Mouse (Mus musculus) hindlimb bud, embryonic 11.5 days (tissue): ENCODE measurements around the gene Sigirr.

Source experiments
- DNase-seq: peaks from one replicate; pipeline ENCODE4 v3.0.0-alpha.2; 2012; ENCODE audit warnings: low read depth, low spot score; ENCODE audit errors: extremely low spot score

The Sigirr gene

DNA sequence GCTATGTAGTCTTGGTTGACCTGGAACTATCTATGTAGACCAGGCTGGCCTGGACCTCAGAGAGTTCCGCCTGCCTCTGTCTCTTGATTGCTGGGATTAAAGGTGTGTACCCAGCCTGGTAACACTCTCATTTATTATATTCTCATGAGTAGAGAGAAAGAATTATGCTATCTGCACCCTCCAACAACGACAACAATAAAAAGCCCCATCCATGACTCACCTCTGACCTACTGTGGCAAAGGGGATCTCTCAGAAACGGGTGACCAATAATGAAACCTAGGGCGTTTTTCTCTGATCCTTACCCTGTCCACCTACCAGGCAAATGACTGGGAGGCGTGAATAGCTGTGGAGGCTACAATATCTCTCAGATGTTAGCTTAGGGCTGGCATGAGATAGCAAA is 3.2 kb downstream of the Sigirr start:
- DNase-seq, result no peak

GRCm38 (mm10) chr7:141096649-141097056 is 3.7 kb downstream of the Sigirr start:
- no peak for DNase-seq

DNA sequence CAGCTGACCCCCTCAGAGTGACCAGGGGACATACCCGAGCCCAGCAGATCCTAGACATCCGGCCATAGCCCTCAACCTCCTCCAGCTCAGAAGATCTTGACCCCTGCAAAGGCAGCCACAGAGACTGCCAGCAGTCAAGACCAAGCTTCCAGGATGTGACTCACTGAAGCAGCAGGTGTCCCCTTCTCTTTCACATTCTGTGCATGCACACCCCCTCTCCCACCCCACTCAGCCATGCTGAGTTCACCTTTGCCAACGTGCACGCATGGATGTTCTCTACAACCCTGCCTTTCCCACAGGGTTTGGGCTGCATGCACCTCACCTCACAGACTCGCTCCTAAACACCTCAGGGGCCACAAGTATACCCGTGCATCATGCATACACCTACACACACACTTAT is 4.4 kb downstream of the Sigirr start:
- no peak for DNase-seq

DNA sequence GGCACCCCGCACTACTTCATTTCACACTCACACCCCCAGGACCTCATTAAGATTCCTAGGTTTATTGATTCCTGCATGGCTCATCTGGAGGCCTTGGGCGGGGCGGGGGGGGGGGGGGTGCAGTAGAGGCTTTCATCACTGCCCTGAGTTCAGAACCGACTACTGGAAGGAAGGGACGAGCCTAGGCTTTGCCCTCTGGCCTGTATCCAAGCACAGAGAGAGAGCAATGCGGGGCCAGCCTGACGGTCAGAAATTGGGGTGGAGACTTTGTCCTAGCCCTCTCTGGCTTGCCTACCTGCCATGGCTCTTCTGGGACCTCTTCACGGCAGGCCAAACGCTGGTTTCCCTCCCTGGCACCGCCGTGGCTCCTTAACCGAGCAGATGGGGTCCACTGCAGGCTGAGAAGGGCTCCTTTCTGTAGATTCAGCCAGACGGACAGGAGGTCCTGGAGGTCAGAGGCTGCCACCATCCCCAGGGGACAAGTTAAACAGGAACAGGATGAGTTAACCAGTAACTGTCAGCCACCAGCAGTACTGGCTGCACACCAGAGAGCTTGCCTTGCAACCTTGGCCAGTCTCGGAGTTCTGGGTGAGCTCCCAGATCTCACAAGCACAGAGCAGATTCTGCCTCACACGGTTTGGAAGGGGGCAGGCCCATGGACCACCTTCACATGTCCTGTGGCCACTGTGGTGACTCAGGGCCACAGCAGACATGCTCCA is 5.7 kb downstream of the Sigirr start:
- DNase-seq, result no peak

GRCm38 (mm10) chr7:141093950-141094349 is 6.4 kb downstream of the Sigirr start:
- no peak for DNase-seq

GRCm38 (mm10) chr7:141092051-141092735 is 8.2 kb downstream of the Sigirr start:
- peak; percentile 28 for DNase-seq

DNA sequence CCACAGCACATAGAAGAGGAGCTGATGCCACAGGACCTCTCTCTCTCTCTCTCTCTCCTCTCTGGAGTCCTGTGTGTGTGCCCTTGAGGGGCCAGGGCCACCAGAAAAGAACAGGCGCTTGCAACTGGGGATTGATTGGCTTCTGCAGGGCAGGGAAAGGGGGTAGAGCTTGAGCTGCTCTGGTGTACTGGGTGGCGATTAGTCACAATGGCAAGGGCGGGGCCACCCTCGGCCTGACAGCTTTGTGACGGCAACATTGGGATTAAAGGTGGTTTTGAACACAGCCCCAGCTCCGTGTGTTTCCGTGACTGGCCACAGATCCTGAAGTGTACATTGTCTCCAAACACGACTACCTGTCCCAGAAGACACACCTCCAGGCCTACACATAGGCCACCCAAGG is 10.1 kb downstream of the Sigirr start:
- no peak for DNase-seq

GRCm38 (mm10) chr7:141088473-141088872 is 11.9 kb downstream of the Sigirr start:
- DNase-seq, result no peak

GRCm38 (mm10) chr7:141087894-141088293 is 12.5 kb downstream of the Sigirr start:
- no peak for DNase-seq

GRCm38 (mm10) chr7:141079481-141080449 is 20.6 kb downstream of the Sigirr start:
- no peak for DNase-seq

DNA sequence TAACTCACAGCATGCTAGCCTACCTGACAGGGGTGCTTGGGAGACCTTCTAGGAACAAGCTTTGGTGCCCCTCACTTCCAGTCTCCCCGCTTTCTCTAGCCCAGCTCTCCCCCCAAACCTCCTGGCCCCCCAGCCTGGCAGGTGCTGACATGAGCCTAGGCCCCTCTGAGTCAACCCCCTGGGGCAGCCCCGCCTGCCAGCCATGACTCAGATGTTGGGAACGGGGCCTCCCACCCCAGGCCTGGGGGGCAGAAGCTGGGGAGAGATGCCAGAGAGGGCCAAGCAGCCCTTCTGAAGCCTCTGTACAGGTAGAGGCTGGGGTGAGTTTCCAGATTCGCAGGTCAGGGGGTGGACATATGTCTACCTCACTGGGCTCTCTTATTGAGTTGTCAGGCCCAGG is 21.5 kb downstream of the Sigirr start:
- DNase-seq, result no peak

DNA sequence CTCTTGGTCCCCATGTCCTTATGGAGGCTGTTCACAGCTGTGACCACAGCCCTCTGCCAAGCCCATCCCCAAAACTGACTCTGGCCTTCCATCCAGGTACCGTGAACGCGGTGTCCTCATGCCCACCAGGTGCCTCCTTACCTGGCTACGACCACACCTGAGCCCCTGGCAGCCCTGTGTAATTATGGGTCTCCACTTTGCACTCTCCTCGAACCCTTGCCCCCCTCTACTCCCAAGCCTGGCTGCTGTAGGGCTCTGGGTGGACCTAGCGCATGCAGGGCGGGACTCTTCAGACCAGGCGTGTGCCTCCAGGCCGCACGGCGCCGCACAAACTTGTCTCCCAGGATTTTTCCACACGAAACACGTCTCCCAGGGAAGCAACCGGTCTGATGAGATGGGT is 22.5 kb downstream of the Sigirr start, which contains the start of gene Pkp3:
Gene Pkp3, plus strand, starts transcription at position 378 of the 400 bp plus-strand sequence.
- no peak for DNase-seq

DNA sequence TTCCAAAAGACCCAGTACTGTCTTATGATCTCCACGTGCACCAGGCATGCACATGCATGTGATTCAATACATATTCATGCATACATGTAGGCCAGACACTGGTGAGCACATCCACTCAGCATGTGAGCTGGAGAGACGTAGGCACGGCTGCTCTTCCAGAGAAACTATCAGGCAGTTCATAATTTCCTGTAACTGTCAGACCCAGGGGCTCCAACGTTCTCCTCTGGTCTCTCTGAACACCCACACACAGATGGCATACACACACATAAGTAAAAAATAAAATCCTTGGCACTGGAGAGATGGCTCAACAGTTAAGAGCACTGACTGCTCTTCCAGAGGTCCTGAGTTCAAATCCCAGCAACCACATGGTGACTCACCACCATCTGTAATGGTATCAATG is 26.6 kb downstream of the Sigirr start:
- no peak for DNase-seq

DNA sequence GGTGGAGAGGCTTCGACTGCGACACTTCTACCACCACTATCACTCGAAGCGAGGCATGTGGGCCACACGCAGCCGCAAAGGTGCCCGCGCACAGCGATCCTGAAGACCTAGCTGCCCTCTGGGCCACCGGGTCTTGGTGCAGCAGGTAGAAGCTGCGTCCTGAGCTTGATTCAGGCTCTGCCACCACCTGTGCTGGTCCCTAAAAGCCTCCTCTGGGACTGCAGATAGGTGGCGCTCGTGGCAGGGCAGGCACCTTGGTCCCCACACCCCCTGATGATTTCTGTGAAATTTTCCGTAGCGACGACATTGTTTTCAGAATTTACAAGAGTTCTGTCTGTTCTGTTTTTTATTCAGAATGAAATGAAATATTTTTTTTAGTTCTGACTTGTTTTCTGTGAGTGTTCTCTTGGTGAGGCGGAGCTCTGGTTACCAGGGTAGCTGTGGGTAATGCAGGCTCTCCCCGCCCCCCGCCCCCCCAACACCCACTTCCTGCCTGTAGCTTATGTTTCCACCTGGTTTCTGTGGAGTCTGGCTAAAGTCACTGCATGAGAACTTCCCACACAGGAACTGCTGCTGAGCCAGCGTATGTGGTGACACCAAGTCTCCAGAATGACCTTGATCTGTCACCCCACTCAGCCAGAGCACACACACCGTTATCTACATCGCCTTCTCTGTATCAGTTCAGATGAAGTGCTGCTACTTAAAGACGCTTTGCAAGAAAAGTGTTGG is 28.2 kb downstream of the Sigirr start:
- DNase-seq, result no peak

GRCm38 (mm10) chr7:141070058-141070862 is 30.1 kb downstream of the Sigirr start:
- peak; percentile 83 for DNase-seq

- no peak for DNase-seq
Measured at GRCm38 (mm10) chr7:141068351-141068750, 32.0 kb downstream of the Sigirr start.

DNA sequence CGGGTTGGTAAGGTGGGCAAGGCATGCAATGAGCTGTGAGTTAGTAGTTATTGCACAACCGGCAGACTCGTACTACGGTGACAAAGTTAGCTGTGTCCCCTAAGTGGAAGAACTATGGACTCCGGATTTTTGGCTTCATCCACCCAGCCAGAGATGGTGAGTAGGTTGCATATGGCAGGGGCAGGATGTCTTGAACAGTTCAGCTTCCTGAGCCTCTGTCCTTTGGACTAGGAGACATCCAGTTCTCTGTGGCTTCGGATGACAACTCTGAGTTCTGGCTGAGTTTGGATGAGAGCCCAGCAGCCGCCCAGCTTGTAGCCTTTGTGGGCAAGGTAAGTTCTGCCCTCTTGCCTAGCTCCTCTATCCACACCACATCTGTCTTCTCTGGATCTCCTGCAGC is 35.8 kb downstream of the Sigirr start:
- DNase-seq, result no peak

DNA sequence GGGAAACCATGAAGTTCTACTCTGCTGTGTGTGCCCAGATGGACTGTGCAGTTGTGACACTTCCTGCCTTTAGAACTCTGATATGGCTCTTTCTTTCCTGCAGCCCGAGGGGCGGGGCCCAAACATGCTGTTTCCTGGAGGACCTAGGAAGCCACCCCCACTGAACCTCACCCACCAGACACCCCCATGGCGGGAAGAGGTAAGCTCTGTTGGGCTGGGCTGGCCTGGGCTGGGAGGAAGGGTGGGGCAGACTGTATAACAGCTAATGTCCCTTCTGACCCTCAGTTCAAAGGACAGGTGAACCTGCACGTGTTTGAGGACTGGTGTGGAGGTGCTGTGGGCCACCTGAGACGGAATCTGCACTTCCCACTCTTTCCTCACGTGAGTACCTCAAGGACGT is 36.2 kb downstream of the Sigirr start:
- DNase-seq, result no peak

DNA sequence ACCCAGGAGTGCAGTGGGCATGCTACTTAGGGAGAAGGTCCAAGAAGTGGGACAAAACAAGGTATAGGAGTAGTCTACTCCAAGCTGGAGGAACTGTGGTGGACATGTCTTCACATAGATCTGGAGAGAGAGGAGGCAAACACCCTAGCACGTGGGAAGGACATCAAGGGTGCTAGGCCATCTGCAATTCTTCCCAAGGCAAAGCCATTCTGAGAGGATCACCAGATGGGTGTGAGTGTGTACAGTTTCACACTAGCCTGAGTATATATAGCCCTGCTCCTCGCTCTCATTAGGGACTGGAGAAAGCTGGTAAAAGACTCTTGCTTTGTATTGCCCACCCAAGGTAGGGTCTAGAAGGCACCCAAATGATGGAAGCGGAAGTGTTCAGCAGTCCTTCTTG is 37.0 kb downstream of the Sigirr start:
- no peak for DNase-seq

DNA sequence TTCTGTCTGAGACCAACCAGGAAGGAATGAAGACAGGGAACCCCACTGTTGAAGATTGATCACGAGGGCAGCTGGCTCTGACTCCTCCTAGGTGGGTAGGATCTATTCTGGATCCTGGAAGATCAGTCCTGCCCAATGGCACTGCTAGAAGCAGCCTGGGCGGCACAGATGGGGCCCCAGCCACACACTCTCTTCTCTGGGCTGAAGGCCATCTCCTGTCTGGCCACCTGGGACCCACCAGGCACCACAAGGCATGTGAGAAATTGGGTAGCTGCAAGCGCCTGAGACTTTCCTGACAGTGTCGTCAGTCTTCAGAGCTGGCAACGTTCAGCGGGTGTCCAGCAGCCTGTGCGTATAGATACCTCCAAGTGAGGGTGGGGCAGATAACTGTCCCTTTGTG is 37.8 kb downstream of the Sigirr start:
- no peak for DNase-seq
